Mouse (Mus musculus) G1E (cell line): ENCODE data around the gene Gpc6. TPM values are rescaled to one million over a fixed set of nuclear protein-coding genes. Genes with fewer than 3 reads are reported as not detected.

Experiments used
- ATAC-seq: 2 replicates; pipeline ENCODE4 v1.8.0; 2016; ENCODE audit warnings: mild to moderate bottlenecking; ENCODE audit not compliant: insufficient number of reproducible peaks, poor library complexity, low FRiP score, severe bottlenecking; ENCODE audit errors: extremely low read depth
- DNase-seq: peaks from one replicate; pipeline ENCODE4 v3.0.0; 2012; ENCODE audit warnings: low spot score
- H3K27me3 ChIP-seq: 2 replicates; pipeline ENCODE4 v1.6.1; 2012; ENCODE audit warnings: mild to moderate bottlenecking, low read length, inconsistent platforms; ENCODE audit not compliant: insufficient read depth
- H3K36me3 ChIP-seq: replicated peaks from 2 replicates; pipeline ENCODE3; 2012; ENCODE audit warnings: mild to moderate bottlenecking, inconsistent platforms
- H3K4me1 ChIP-seq: 2 replicates; pipeline ENCODE4 v1.6.1; 2012; ENCODE audit warnings: low read depth, low read length, inconsistent platforms, mixed read lengths; ENCODE audit not compliant: insufficient read depth
- H3K4me3 ChIP-seq: 2 replicates; pipeline ENCODE4 v1.5.1; 2012; ENCODE audit warnings: low read depth, mild to moderate bottlenecking, inconsistent platforms, low read length, moderate library complexity, mixed read lengths
- H3K9me3 ChIP-seq: replicated peaks from 2 replicates; pipeline ENCODE4 v1.6.1; 2012; ENCODE audit warnings: inconsistent platforms
- CTCF ChIP-seq: IDR thresholded peaks from 2 replicates; pipeline ENCODE4 v1.5.1; 2012; ENCODE audit warnings: low read depth, low read length, inconsistent platforms, mixed read lengths
- GATA1 ChIP-seq: IDR thresholded peaks from 2 replicates; pipeline ENCODE4 v1.6.1; 2012; ENCODE audit warnings: borderline replicate concordance, low read length, inconsistent platforms, mixed read lengths
- GATA2 ChIP-seq: IDR thresholded peaks from 2 replicates; pipeline ENCODE4 v1.6.1; 2012; ENCODE audit warnings: low read depth, low read length, inconsistent platforms, borderline replicate concordance
- POLR2AphosphoS5 ChIP-seq: IDR thresholded peaks from 2 replicates; pipeline ENCODE4 v1.6.1; 2012; ENCODE audit warnings: low read depth, low read length, inconsistent platforms; ENCODE audit not compliant: insufficient replicate concordance
- TAL1 ChIP-seq: conservative IDR thresholded peaks from 2 replicates; pipeline ENCODE4 v1.6.1; 2012; ENCODE audit warnings: low read depth, low read length, inconsistent platforms, mixed read lengths
- polyA plus RNA-seq: library from polyadenylated mRNA; stranded (reverse); fragments of >175 nt; gene quantifications from 2 replicates; pipeline ENCODE4 v1.2.3, GENCODE M21; 2012
- total RNA-seq, 2 experiments: library from RNA; stranded (forward) in 1 of 2; stranded (reverse) in 1 of 2; fragments of 200-1000 nt in 1 of 2; fragments of >200 nt in 1 of 2; fragmentation: Nextera tagmentation in 1 of 2; gene quantifications; 2 replicates each; pipeline ENCODE4 v1.2.3; 2014 to 2017

The Gpc6 gene
- total and polyA plus RNA-seq, 3 experiments, result 0.22 TPM; not detected in 2

DNA sequence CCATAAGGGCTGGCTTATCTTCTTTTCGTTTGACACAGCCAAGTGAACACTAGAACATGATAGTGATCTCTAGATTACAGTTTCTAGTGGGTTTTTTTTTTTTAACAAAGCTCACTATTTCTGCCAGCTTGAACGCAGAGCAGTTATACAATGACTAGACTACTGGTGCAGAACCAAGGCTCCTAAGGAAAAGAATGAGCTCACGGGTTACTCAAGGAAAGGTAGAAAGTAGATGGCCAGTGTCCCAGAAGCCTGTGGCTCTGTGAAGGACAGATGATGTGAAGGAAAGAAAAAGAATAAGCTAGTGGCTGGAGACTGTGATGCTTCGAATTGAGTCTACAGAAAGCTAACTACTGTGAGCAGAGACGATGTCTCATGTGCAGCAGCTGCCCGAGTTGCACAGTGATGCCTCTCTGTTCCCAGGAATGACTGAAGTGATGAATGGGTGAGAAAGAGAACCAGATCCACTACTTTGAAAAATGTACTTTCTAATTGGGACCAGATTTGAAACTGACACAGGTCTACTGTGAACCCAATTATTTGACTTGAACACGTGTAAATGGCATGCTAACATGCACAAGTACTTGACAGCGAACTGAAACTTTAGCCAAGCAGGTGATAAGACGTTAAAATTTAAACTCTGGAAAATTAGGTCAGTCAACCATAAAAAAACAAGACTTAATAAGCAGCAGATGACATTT lies 482.9 kb downstream of the Gpc6 start:
- TF ChIP-seq POLR2AphosphoS5 (no peak), CTCF (no peak), GATA1 (no peak), TAL1 (no peak)
- H3K4me3 ChIP-seq, result no peak overlapping the region
- H3K4me1 ChIP-seq, result no peaks in the 10 kb centered on the region
- H3K36me3 ChIP-seq, result no peaks in the 10 kb centered on the region
- no peak for ATAC-seq
- no peaks in the 10 kb centered on the region for H3K27me3 ChIP-seq
- DNase-seq, result no peak
- H3K9me3 ChIP-seq, result peaks cover 14% of the 10 kb centered on the region

- no peak for TF ChIP-seq POLR2AphosphoS5
- TF ChIP-seq GATA1, result no peak
- TF ChIP-seq GATA2, result no peak
- no peak for TF ChIP-seq CTCF
- TF ChIP-seq TAL1, result no peak
- Histone ChIP-seq H3K27me3 (no peaks in the 10 kb centered on the region), H3K9me3 (peaks cover 14% of the 10 kb centered on the region), H3K36me3 (no peaks in the 10 kb centered on the region), H3K4me3 (no peak overlapping the region), H3K4me1 (no peaks in the 10 kb centered on the region)
- no peak for DNase-seq
- ATAC-seq, result no peak
Measured at GRCm38 (mm10) chr14:117408525-117408835, 483.4 kb downstream of the Gpc6 start.

- Histone ChIP-seq H3K4me3 (no peak overlapping the region), H3K27me3 (no peaks in the 10 kb centered on the region), H3K4me1 (no peaks in the 10 kb centered on the region), H3K9me3 (peaks cover 10% of the 10 kb centered on the region), H3K36me3 (no peaks in the 10 kb centered on the region)
- ATAC-seq (no peak), DNase-seq (no peak)
- no peak for TF ChIP-seq GATA1
- TF ChIP-seq GATA2, result no peak
- no peak for TF ChIP-seq CTCF
- TF ChIP-seq POLR2AphosphoS5, result no peak
- TF ChIP-seq TAL1, result no peak
Measured at GRCm38 (mm10) chr14:117409778-117410177, 484.7 kb downstream of the Gpc6 start.

GRCm38 (mm10) chr14:117410511-117410910 lies 485.4 kb downstream of the Gpc6 start:
- no peak for DNase-seq
- no peak for TF ChIP-seq POLR2AphosphoS5
- TF ChIP-seq GATA2, result no peak
- no peak for TF ChIP-seq TAL1
- TF ChIP-seq CTCF, result no peak
- TF ChIP-seq GATA1, result no peak
- Histone ChIP-seq H3K27me3 (no peaks in the 10 kb centered on the region), H3K36me3 (no peaks in the 10 kb centered on the region), H3K9me3 (peaks cover 12% of the 10 kb centered on the region), H3K4me3 (no peak overlapping the region), H3K4me1 (no peaks in the 10 kb centered on the region)
- no peak for ATAC-seq

DNA sequence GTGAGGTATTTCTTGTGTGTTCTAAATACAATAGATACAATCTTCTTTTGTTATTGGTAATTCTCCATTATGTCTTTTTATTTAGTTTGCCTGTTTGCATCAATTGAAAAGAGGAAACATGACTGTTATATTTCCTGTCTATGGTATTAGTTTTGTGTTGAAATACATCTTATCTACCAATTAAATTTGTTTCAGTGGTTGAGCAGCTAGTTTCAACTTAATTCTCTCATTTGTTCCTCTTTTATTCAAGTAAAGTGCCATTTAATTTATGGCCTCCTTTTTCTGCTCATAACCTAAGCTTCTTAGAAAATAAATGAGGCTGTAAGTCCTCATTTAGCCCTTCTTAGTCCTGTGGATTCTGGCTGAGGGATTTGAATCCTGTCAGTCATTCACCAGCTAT lies 489.9 kb downstream of the Gpc6 start:
- Histone ChIP-seq H3K4me1 (no peaks in the 10 kb centered on the region), H3K36me3 (no peaks in the 10 kb centered on the region), H3K9me3 (peaks cover 17% of the 10 kb centered on the region), H3K27me3 (no peaks in the 10 kb centered on the region), H3K4me3 (no peak overlapping the region)
- TF ChIP-seq TAL1, result no peak
- no peak for TF ChIP-seq GATA1
- no peak for ATAC-seq
- no peak for DNase-seq

GRCm38 (mm10) chr14:117419561-117420218 lies 494.6 kb downstream of the Gpc6 start:
- no peaks in the 10 kb centered on the region for H3K27me3 ChIP-seq
- peaks cover 17% of the 10 kb centered on the region for H3K9me3 ChIP-seq
- no peak for ATAC-seq
- no peak for DNase-seq
- no peak overlapping the region for H3K4me3 ChIP-seq
- TF ChIP-seq CTCF (no peak), GATA1 (no peak), TAL1 (no peak), POLR2AphosphoS5 (no peak), GATA2 (no peak)
- H3K4me1 ChIP-seq, result no peaks in the 10 kb centered on the region
- no peaks in the 10 kb centered on the region for H3K36me3 ChIP-seq
